Mouse (Mus musculus): ENCODE measurements around the gene Casp9. TPM values are rescaled to one million over a fixed set of nuclear protein-coding genes. Genes with fewer than 3 reads are reported as not detected.

Casp9 gene
- polyA plus RNA-seq, 1 experiment from 2014 or later, result 20.2 TPM

DNA sequence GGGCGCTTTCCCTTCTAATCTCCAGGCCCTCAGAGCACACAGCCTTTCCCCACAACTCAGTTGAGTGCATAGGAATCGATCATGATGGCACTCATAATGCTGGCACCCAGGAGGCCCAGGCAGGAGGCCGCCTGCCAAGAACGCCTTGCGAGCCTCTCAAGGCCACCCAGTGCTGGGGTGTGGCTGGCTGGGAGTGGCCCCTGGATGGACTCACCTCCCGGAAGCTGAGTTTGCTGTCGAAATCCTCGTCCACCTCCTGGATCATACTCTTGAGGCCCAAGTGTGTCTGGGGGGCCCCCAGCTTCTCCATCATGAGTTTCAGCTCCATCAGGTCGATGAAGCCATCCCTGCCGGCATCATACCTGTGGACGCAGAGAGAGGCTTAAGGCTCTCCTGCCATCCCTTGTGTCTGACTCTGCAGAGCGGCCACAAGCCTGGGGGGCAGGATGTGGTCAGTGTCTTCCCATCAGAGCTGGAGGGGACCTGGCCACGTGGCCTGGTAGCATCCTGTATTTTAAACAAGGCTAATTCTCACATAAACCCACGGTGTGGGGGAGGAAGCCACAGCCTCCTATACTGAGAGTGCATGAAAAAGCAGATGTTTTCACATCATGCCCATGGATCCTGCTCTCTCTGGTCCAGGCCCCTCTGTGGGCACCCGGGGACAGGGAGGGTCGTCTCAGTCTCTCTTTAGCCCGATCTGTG lies 68.3 kb downstream of the Casp9 start:
- H3K36me3 ChIP-seq, result peaks cover 44% of the 10 kb centered on the region
- no peaks in the 10 kb centered on the region for H3K27me3 ChIP-seq
- no peak for ATAC-seq (ENCODE audit: low FRiP score)
- H3K4me3 ChIP-seq, result no peak overlapping the region
- WGBS, result 92% methylated on average over 17 of the region's 17 CpGs
- peaks cover 15% of the 10 kb centered on the region for H3K4me1 ChIP-seq (replicated peaks)
- no peaks in the 10 kb centered on the region for H3K9me3 ChIP-seq
- no peak overlapping the region for H3K27ac ChIP-seq
- H3K9ac ChIP-seq, result no peak overlapping the region
- H3K4me2 ChIP-seq, result no peak overlapping the region

DNA sequence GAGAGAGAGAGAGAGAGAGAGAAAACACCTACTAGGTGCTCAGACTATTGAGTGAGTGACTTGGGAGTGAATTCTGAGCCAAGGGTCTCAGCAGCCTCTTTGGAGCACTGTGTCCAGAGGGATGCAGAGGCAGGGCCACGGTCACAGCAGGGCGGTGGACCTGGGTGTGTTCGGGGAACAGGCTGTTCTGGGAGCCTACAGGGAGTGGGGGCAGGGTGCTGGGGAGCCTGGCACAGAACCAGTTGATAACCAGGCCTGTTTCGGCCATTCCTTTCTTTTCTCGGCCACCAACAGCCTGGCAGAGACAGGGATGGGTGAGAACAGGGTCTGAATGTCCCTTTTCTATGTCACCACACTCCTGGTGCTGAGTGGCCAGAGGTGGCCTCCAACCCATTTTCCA lies 69.5 kb downstream of the Casp9 start:
- H3K27ac ChIP-seq, result no peak overlapping the region
- H3K9me3 ChIP-seq, result no peaks in the 10 kb centered on the region
- H3K4me2 ChIP-seq, result no peak overlapping the region
- no peak for ATAC-seq (ENCODE audit: low FRiP score)
- H3K4me1 ChIP-seq (replicated peaks), result peaks cover 22% of the 10 kb centered on the region
- WGBS, result 86% methylated on average over 5 of the region's 5 CpGs
- H3K36me3 ChIP-seq, result peaks cover 44% of the 10 kb centered on the region
- H3K9ac ChIP-seq, result no peak overlapping the region
- no peaks in the 10 kb centered on the region for H3K27me3 ChIP-seq
- no peak overlapping the region for H3K4me3 ChIP-seq

DNA sequence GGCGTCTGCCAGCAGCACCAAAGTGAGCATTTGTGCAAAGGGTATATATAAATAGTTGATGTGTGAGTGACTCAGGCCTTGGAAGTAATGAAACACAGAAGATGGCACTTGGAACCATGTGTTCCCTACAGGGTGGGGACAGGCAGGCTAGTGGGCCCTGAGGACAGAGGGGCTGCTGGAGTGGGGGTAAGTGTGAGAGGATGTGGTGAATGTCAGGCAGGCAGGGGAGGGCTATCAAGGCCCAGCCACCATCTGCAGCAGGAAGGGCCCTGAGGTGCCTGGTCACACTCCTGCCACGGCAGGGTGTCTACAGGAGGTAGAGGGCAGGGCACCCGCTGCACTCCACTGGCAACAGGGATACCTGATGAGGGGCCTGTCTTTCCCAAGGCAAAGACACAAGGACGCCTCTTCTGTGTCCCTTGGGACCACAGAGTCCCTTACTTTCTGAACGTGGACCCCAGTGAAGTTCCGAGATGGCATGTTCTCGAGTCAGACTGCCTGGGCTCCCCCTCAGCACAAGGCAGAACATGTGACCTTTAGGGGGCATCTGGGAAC lies 70.4 kb downstream of the Casp9 start:
- Histone ChIP-seq H3K4me2 (no peak overlapping the region), H3K9me3 (no peaks in the 10 kb centered on the region), H3K36me3 (peaks cover 40% of the 10 kb centered on the region), H3K4me1 (replicated peaks) (peaks cover 30% of the 10 kb centered on the region), H3K27ac (no peak overlapping the region), H3K9ac (no peak overlapping the region), H3K27me3 (no peaks in the 10 kb centered on the region), H3K4me3 (no peak overlapping the region)
- ATAC-seq (ENCODE audit: low FRiP score), result no peak
- 93% methylated on average over 7 of the region's 7 CpGs for whole genome bisulfite sequencing

DNA sequence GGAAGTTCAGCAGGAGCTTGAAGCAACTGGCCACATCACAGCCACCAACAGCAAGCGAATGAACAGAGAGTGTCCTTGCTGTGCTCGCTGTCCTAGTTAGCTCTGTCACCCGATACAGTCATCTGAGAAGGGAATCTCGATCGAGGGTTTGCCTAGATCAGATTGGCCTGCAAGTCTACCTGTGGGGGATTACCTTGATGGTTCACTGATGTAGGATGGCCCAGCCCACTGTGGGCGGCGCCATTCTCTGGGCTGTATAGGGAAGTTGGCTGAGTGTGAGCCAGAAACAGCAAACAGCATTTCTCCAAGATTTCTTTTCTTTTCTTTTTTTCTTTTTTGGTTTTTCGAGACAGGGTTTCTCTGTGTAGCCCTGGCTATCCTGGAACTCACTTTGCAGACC lies 71.1 kb downstream of the Casp9 start:
- Histone ChIP-seq H3K4me3 (no peak overlapping the region), H3K9ac (no peak overlapping the region), H3K27ac (no peak overlapping the region), H3K4me1 (replicated peaks) (peaks cover 37% of the 10 kb centered on the region), H3K36me3 (peaks cover 33% of the 10 kb centered on the region), H3K4me2 (no peak overlapping the region), H3K27me3 (no peaks in the 10 kb centered on the region), H3K9me3 (no peaks in the 10 kb centered on the region)
- no peak for ATAC-seq (ENCODE audit: low FRiP score)
- 98% methylated on average over 8 of the region's 8 CpGs for WGBS

DNA sequence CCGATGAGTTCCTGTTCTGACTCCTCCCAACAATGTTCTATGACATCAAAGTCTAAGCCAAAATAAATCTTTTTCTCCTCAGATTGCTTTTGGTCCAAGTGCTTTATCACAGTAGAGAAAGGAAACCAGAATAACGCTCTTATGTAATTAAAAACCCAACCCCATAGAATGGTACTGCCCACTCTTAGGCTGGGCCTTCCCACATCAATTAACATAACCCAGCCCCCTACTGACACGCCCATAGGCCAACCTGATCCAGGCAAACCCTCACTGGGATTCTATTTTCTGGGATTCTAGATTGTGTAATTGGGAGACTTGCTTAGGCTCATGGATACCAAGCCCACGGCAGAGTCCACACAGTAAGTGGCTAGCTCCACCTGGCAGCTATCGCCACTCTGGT lies 71.6 kb downstream of the Casp9 start:
- peaks cover 42% of the 10 kb centered on the region for H3K4me1 ChIP-seq (replicated peaks)
- WGBS, result 96% methylated on average over 5 of the region's 5 CpGs
- no peak overlapping the region for H3K4me3 ChIP-seq
- no peaks in the 10 kb centered on the region for H3K9me3 ChIP-seq
- H3K9ac ChIP-seq, result no peak overlapping the region
- peaks cover 28% of the 10 kb centered on the region for H3K36me3 ChIP-seq
- ATAC-seq (ENCODE audit: low FRiP score), result no peak
- H3K27me3 ChIP-seq, result no peaks in the 10 kb centered on the region
- no peak overlapping the region for H3K4me2 ChIP-seq
- H3K27ac ChIP-seq, result no peak overlapping the region

Other genes with a start within 250 kb of the Casp9 start
- gene Fblim1, start 187.5 kb upstream of the Casp9 start, polyA plus RNA-seq (2015; fragmentation: Nextera tagmentation; extraction: Ambion mirVana), result 41.0 and 43.3 TPM in 2 replicates
- gene Tmem82, start 175.0 kb upstream of the Casp9 start, polyA plus RNA-seq (2015; fragmentation: Nextera tagmentation; extraction: Ambion mirVana), result 0.25 and 0.43 TPM in 2 replicates
- gene Slc25a34, start 169.8 kb upstream of the Casp9 start, polyA plus RNA-seq (2015; fragmentation: Nextera tagmentation; extraction: Ambion mirVana), result 0.26 TPM in 1 of 2 replicates, not detected in the other
- gene Plekhm2, start 128.7 kb upstream of the Casp9 start, polyA plus RNA-seq (2015; fragmentation: Nextera tagmentation; extraction: Ambion mirVana), result 6.9 and 8.2 TPM in 2 replicates
- 0.44 and 2.8 TPM in 2 replicates for gene Rsc1a1, start 108.0 kb upstream of the Casp9 start, polyA plus RNA-seq (2015; fragmentation: Nextera tagmentation; extraction: Ambion mirVana)
- 14.9 and 16.0 TPM in 2 replicates for gene Ddi2, start 70.2 kb upstream of the Casp9 start, polyA plus RNA-seq (2015; fragmentation: Nextera tagmentation; extraction: Ambion mirVana)
- not detected in 2 replicates for gene Agmat, start 46.9 kb upstream of the Casp9 start, polyA plus RNA-seq (2015; fragmentation: Nextera tagmentation; extraction: Ambion mirVana)
- 6.5 and 6.6 TPM in 2 replicates for gene Dnajc16, start 2.7 kb upstream of the Casp9 start, polyA plus RNA-seq (2015; fragmentation: Nextera tagmentation; extraction: Ambion mirVana)
- gene Cela2a, start 32.5 kb downstream of the Casp9 start, polyA plus RNA-seq (2015; fragmentation: Nextera tagmentation; extraction: Ambion mirVana), result not detected in 2 replicates
- gene Ctrc, start 52.7 kb downstream of the Casp9 start, polyA plus RNA-seq (2015; fragmentation: Nextera tagmentation; extraction: Ambion mirVana), result not detected in 2 replicates
- gene Efhd2, start 81.3 kb downstream of the Casp9 start, polyA plus RNA-seq (2015; fragmentation: Nextera tagmentation; extraction: Ambion mirVana), result 68.1 and 68.6 TPM in 2 replicates
- 5.0 and 5.9 TPM in 2 replicates for gene Fhad1, start 221.5 kb downstream of the Casp9 start, polyA plus RNA-seq (2015; fragmentation: Nextera tagmentation; extraction: Ambion mirVana)

All from hindbrain, embryonic 13.5 days (tissue).